Mouse (Mus musculus): ENCODE data around the gene Prdx6. TPM values are rescaled to one million over a fixed set of nuclear protein-coding genes. Genes with fewer than 3 reads are reported as not detected.

Prdx6 gene
- total RNA-seq (2014; rRNA removed): 79.1 and 90.3 TPM in 2 replicates
- polyA plus RNA-seq (2015; fragmentation: Nextera tagmentation; extraction: Ambion mirVana): 159 and 160 TPM in 2 replicates

- under 1% methylated on average over 66 of the region's 66 CpGs for WGBS
- TF ChIP-seq CTCF (IDR thresholded peaks at IDR 0.05): no peak
Observed at GRCm38 (mm10) chr1:161250604-161251416, at the start of gene Prdx6. Gene Prdx6 (minus strand): TSS chr1:161251219.

GRCm38 (mm10) chr1:161288256-161288655 is 37.2 kb upstream of the Prdx6 start:
- ATAC-seq (ENCODE audit: low FRiP score) (no peak), DNase-seq (ENCODE audit: low spot score) (no peak)
- no peaks in the 10 kb centered on the region; the same call in 1 of the 2 replicates for H3K9me3 ChIP-seq (ENCODE audit: low read length)
- H3K4me1 ChIP-seq (ENCODE audit: insufficient read depth, low read length): no peaks in the 10 kb centered on the region
- H3K36me3 ChIP-seq (ENCODE audit: insufficient read depth, low read length): no peaks in the 10 kb centered on the region
- H3K4me2 ChIP-seq (ENCODE audit: low read depth, low read length, poor library complexity, severe bottlenecking): no peak overlapping the region
- no peak overlapping the region for H3K27ac ChIP-seq (ENCODE audit: low read depth, low read length)
- no peaks in the 10 kb centered on the region for H3K27me3 ChIP-seq (ENCODE audit: insufficient read depth, low read length)
- 67% methylated on average over 12 of the region's 12 CpGs for WGBS
- TF ChIP-seq CTCF (IDR thresholded peaks at IDR 0.05): no peak
- no peak overlapping the region for H3K4me3 ChIP-seq (ENCODE audit: low read depth, low read length)
- no peak overlapping the region for H3K9ac ChIP-seq (replicated peaks; ENCODE audit: low read length, poor library complexity, severe bottlenecking)

More at GRCm38 (mm10) chr1:161250604-161251416, at the start of gene Prdx6:
- Histone ChIP-seq H3K4me3 (ENCODE audit: low read depth, low read length) (peak within 1 kb of the TSS; percentile 90), H3K4me1 (ENCODE audit: insufficient read depth, low read length) (0 out of 2 replicates have a peak, but pooled peaks cover 6% of the 10 kb centered on the region), H3K27ac (ENCODE audit: low read depth, low read length) (peak within 1 kb of the TSS; percentile 38; the same call in 1 of the 2 replicates), H3K27me3 (ENCODE audit: insufficient read depth, low read length) (0 out of 2 replicates have a peak, but pooled peaks cover 5% of the 10 kb centered on the region), H3K9me3 (ENCODE audit: low read length) (no peaks in the 10 kb centered on the region), H3K4me2 (ENCODE audit: low read depth, low read length, poor library complexity, severe bottlenecking) (peak within 1 kb of the TSS; percentile 97), H3K9ac (replicated peaks; ENCODE audit: low read length, poor library complexity, severe bottlenecking) (peak within 1 kb of the TSS; percentile 76), H3K36me3 (ENCODE audit: insufficient read depth, low read length) (peaks cover 3% of the 10 kb centered on the region)
- DNase-seq (ENCODE audit: low spot score) (peak; percentile 87), ATAC-seq (ENCODE audit: low FRiP score) (peak; percentile 91)

GRCm38 (mm10) chr1:161286726-161287310 is 35.8 kb upstream of the Prdx6 start:
- peak; percentile 71; the same call in 1 of the 2 replicates for ATAC-seq (ENCODE audit: low FRiP score)
- 29% methylated on average over 11 of the region's 11 CpGs for WGBS

GRCm38 (mm10) chr1:161281054-161281688 is 30.2 kb upstream of the Prdx6 start:
- Histone ChIP-seq H3K27me3 (ENCODE audit: insufficient read depth, low read length) (no peaks in the 10 kb centered on the region), H3K9ac (replicated peaks; ENCODE audit: low read length, poor library complexity, severe bottlenecking) (no peak overlapping the region), H3K4me3 (ENCODE audit: low read depth, low read length) (no peak overlapping the region), H3K4me1 (ENCODE audit: insufficient read depth, low read length) (no peaks in the 10 kb centered on the region), H3K36me3 (ENCODE audit: insufficient read depth, low read length) (no peaks in the 10 kb centered on the region), H3K27ac (ENCODE audit: low read depth, low read length) (no peak overlapping the region), H3K9me3 (ENCODE audit: low read length) (no peaks in the 10 kb centered on the region), H3K4me2 (ENCODE audit: low read depth, low read length, poor library complexity, severe bottlenecking) (no peak overlapping the region)
- DNase-seq (ENCODE audit: low spot score): no peak
- ATAC-seq (ENCODE audit: low FRiP score): no peak
- TF ChIP-seq CTCF (IDR thresholded peaks at IDR 0.05): no peak
- WGBS: 78% methylated on average over 3 of the region's 3 CpGs

More at GRCm38 (mm10) chr1:161286726-161287310, 35.8 kb upstream of the Prdx6 start:
- H3K4me1 ChIP-seq (ENCODE audit: insufficient read depth, low read length): no peaks in the 10 kb centered on the region
- H3K9me3 ChIP-seq (ENCODE audit: low read length): no peaks in the 10 kb centered on the region; the same call in 1 of the 2 replicates
- H3K36me3 ChIP-seq (ENCODE audit: insufficient read depth, low read length): no peaks in the 10 kb centered on the region
- no peaks in the 10 kb centered on the region for H3K27me3 ChIP-seq (ENCODE audit: insufficient read depth, low read length)
- peak; percentile 76 for TF ChIP-seq CTCF (IDR thresholded peaks at IDR 0.05)
- H3K4me2 ChIP-seq (ENCODE audit: low read depth, low read length, poor library complexity, severe bottlenecking): peak overlapping the region; percentile 5; the same call in 1 of the 2 replicates
- no peak overlapping the region for H3K9ac ChIP-seq (replicated peaks; ENCODE audit: low read length, poor library complexity, severe bottlenecking)
- H3K27ac ChIP-seq (ENCODE audit: low read depth, low read length): no peak overlapping the region
- peak; percentile 76 for DNase-seq (ENCODE audit: low spot score)
- no peak overlapping the region for H3K4me3 ChIP-seq (ENCODE audit: low read depth, low read length)

- H3K4me3 ChIP-seq (ENCODE audit: low read depth, low read length): no peak overlapping the region
- H3K36me3 ChIP-seq (ENCODE audit: insufficient read depth, low read length): no peaks in the 10 kb centered on the region
- no peak for TF ChIP-seq CTCF (IDR thresholded peaks at IDR 0.05)
- no peaks in the 10 kb centered on the region for H3K4me1 ChIP-seq (ENCODE audit: insufficient read depth, low read length)
- DNase-seq (ENCODE audit: low spot score): no peak
- H3K9me3 ChIP-seq (ENCODE audit: low read length): no peaks in the 10 kb centered on the region
- H3K27ac ChIP-seq (ENCODE audit: low read depth, low read length): no peak overlapping the region
- no peak overlapping the region for H3K9ac ChIP-seq (replicated peaks; ENCODE audit: low read length, poor library complexity, severe bottlenecking)
- H3K27me3 ChIP-seq (ENCODE audit: insufficient read depth, low read length): no peaks in the 10 kb centered on the region
- WGBS: 72% methylated on average over 6 of the region's 6 CpGs
- ATAC-seq (ENCODE audit: low FRiP score): no peak
- no peak overlapping the region for H3K4me2 ChIP-seq (ENCODE audit: low read depth, low read length, poor library complexity, severe bottlenecking)
Observed at GRCm38 (mm10) chr1:161279244-161279908, 28.4 kb upstream of the Prdx6 start.

All from midbrain, postnatal 0 days (tissue).